Comparison of ENCODE assay signal across 8 mouse cellular contexts in the genomic region with DNA sequence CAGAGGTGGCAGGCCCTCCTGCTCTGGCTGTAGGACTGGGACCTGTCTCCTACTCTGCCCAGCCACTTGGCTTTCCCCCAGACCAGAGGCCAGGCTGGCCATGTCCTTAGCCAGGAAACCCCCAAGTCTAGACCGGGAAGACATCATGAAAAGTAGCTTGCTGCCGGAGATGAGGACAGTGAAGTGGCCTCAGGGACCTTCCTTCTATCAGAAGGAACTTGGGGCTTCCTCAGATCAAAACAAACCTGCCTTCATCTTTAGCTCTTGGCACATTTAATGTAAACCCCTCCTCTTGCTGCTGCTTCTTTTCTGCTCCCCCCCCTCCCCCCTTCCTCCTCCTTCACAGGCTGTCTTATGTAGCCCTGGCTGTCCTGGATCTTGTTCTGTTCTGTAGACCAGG. TPM values are rescaled to one million over a fixed set of nuclear protein-coding genes. Genes with fewer than 3 reads are reported as not detected.
A peak's percentile ranks its signal among the peaks of the same experiment; 100 is the strongest.
DNase-seq lines count a peak whose midpoint lies in the region; ATAC-seq lines count a peak whose summit lies in the region.

No protein-coding gene starts in this region.

- no peak overlapping the region for H3K9ac ChIP-seq in liver, embryonic 11.5 days (ENCODE audit: low read depth, low read length)
- no peak overlapping the region for H3K9ac ChIP-seq in embryonic facial prominence, embryonic 15.5 days

- H3K4me3 ChIP-seq in liver, embryonic 11.5 days (ENCODE audit: low read depth, low read length) = no peak overlapping the region
- no peak overlapping the region for H3K4me3 ChIP-seq in embryonic facial prominence, embryonic 15.5 days (replicated peaks)

- DNase-seq in adrenal gland, postnatal 14 days = peak; percentile 29
- no peak for DNase-seq in adrenal gland, postnatal 4 days (ENCODE audit: low spot score in 2 of 2)
- DNase-seq in liver, embryonic 11.5 days (ENCODE audit: low spot score) = no peak
- DNase-seq in liver = no peak
- DNase-seq in naive thymus-derived CD4-positive, alpha-beta T cell, adult 2 months (ENCODE audit: low read depth) = peak; percentile 80
- no peak for DNase-seq in layer of hippocampus, adult 9-11 months
- DNase-seq in right cerebral cortex, postnatal 10 days (ENCODE audit: low spot score in 2 of 2) = no peak

- no peak for ATAC-seq in liver, embryonic 11.5 days (replicated peaks; ENCODE audit: low FRiP score)
- no peak for ATAC-seq in embryonic facial prominence, embryonic 15.5 days (ENCODE audit: insufficient number of reproducible peaks, low FRiP score, low TSS enrichment, low read depth)

- 0 out of 2 replicates have a peak overlapping the region, but pooled peaks have one; percentile 41 for H3K27ac ChIP-seq in liver, embryonic 11.5 days (ENCODE audit: low read depth, low read length)
- H3K27ac ChIP-seq in embryonic facial prominence, embryonic 15.5 days (replicated peaks) = peak overlapping the region; percentile 68; the same call in 1 of the 2 replicates

- 52% methylated on average over 2 of the region's 2 CpGs for WGBS in liver, embryonic 11.5 days
- WGBS in embryonic facial prominence, embryonic 15.5 days = 44% methylated on average over 2 of the region's 2 CpGs

- H3K36me3 ChIP-seq in liver, embryonic 11.5 days (ENCODE audit: control insufficient read depth, insufficient read depth, low read length) = peaks cover 33% of the 10 kb centered on the region
- peaks cover 39% of the 10 kb centered on the region for H3K36me3 ChIP-seq in embryonic facial prominence, embryonic 15.5 days

- H3K4me2 ChIP-seq in liver, embryonic 11.5 days = no peak overlapping the region
- no peak overlapping the region for H3K4me2 ChIP-seq in embryonic facial prominence, embryonic 15.5 days (replicated peaks)

- H3K27me3 ChIP-seq in liver, embryonic 11.5 days (replicated peaks; ENCODE audit: control insufficient read depth, insufficient read depth, low read length) = no peaks in the 10 kb centered on the region
- no peaks in the 10 kb centered on the region for H3K27me3 ChIP-seq in embryonic facial prominence, embryonic 15.5 days

- peaks cover 30% of the 10 kb centered on the region for H3K4me1 ChIP-seq in liver, embryonic 11.5 days (replicated peaks; ENCODE audit: control insufficient read depth, insufficient read depth, low read length)
- H3K4me1 ChIP-seq in embryonic facial prominence, embryonic 15.5 days = peaks cover 49% of the 10 kb centered on the region

- H3K9me3 ChIP-seq in liver, embryonic 11.5 days (ENCODE audit: control insufficient read depth, low read length) = no peaks in the 10 kb centered on the region
- no peaks in the 10 kb centered on the region for H3K9me3 ChIP-seq in embryonic facial prominence, embryonic 15.5 days (replicated peaks)

RNA-seq across cellular contexts. Expression of a gene that starts 4.8 kb away (rescaled TPM):
- total RNA-seq in adrenal gland, postnatal 14 days (2021) = 8.1 and 12.4 TPM in 2 replicates
- 10 to 100 TPM in 1 of 2 experiments, 1 to 10 TPM in 1; 5.2 to 10.3 TPM for total RNA-seq in adrenal gland, postnatal 4 days (2021)
- 9.3 and 11.7 TPM in 2 replicates for polyA plus RNA-seq in liver, embryonic 11.5 days (2014; fragmentation: Nextera tagmentation; extraction: Ambion mirVana)
- 10.2 and 10.3 TPM in 2 replicates for polyA plus RNA-seq in embryonic facial prominence, embryonic 15.5 days (2015; fragmentation: Nextera tagmentation; extraction: Ambion mirVana)

RNA-seq across cellular contexts. Expression of a gene that starts 50.4 kb away (rescaled TPM):
- 8.8 and 10.2 TPM in 2 replicates for total RNA-seq in adrenal gland, postnatal 14 days (2021)
- total RNA-seq in adrenal gland, postnatal 4 days (2021) = 10 to 100 TPM; 13.9 to 15.9 TPM
- 5.1 and 5.9 TPM in 2 replicates for polyA plus RNA-seq in liver, embryonic 11.5 days (2014; fragmentation: Nextera tagmentation; extraction: Ambion mirVana)
- polyA plus RNA-seq in embryonic facial prominence, embryonic 15.5 days (2015; fragmentation: Nextera tagmentation; extraction: Ambion mirVana) = 8.8 and 9.0 TPM in 2 replicates

RNA-seq across cellular contexts. Expression of a gene that starts 57.6 kb away (rescaled TPM):
- total RNA-seq in adrenal gland, postnatal 14 days (2021) = 27.6 and 27.7 TPM in 2 replicates
- total RNA-seq in adrenal gland, postnatal 4 days (2021) = 10 to 100 TPM; 33.0 to 35.6 TPM
- polyA plus RNA-seq in liver, embryonic 11.5 days (2014; fragmentation: Nextera tagmentation; extraction: Ambion mirVana) = 39.1 and 43.8 TPM in 2 replicates
- polyA plus RNA-seq in embryonic facial prominence, embryonic 15.5 days (2015; fragmentation: Nextera tagmentation; extraction: Ambion mirVana) = 26.1 and 29.4 TPM in 2 replicates

Comparison
In these comparisons a context has a peak if more than half of its experiments do, and no peak if none do; other contexts are left out.
1. DNase-seq: peak in adrenal gland, postnatal 14 days (single experiment) and naive thymus-derived CD4-positive, alpha-beta T cell, adult 2 months (single experiment); none in adrenal gland, postnatal 4 days (0 of 2), liver, embryonic 11.5 days (single experiment), liver (single experiment), layer of hippocampus, adult 9-11 months (single experiment) and right cerebral cortex, postnatal 10 days (0 of 2).